Mouse (Mus musculus) cerebellum, adult 9-10 months (tissue): ENCODE measurements around the gene Ifitm1.
"Not testable (repeated sequence)": the region's sequence is repeated elsewhere in the genome, so short reads cannot be mapped to it uniquely, and the experiment has no call there.

ENCODE experiments used
- DNase-seq: peaks from one replicate; pipeline ENCODE4 v3.0.0; 2022

The Ifitm1 gene

DNA sequence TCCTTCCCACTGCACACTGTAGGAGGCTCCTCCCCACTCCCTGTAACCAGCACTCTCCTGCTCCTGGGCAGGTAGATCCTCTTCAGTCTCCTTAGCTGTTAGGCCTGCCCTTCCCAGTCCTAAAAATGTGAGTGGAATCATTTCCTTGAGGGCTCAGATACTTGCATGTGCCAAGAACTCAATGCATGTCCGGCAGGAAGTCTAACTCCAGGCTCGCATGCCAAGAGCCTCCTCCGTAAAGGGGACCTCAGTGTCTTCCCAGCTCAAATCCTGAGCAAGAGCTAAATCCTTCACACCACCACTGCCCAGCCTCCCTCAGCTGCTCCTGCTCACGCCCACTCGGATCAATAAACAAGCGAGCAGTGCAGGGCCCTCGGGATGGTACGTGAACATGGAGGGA, 16.0 kb upstream of the Ifitm1 start:
- DNase-seq, result no peak

GRCm38 (mm10) chr7:140951765-140952164, 15.3 kb upstream of the Ifitm1 start:
- no peak for DNase-seq

- no peak for DNase-seq
These were observed 14.6 kb upstream of the Ifitm1 start for GRCm38 (mm10) chr7:140952441-140952840.

GRCm38 (mm10) chr7:140953133-140953532, 13.9 kb upstream of the Ifitm1 start:
- DNase-seq, result no peak

DNA sequence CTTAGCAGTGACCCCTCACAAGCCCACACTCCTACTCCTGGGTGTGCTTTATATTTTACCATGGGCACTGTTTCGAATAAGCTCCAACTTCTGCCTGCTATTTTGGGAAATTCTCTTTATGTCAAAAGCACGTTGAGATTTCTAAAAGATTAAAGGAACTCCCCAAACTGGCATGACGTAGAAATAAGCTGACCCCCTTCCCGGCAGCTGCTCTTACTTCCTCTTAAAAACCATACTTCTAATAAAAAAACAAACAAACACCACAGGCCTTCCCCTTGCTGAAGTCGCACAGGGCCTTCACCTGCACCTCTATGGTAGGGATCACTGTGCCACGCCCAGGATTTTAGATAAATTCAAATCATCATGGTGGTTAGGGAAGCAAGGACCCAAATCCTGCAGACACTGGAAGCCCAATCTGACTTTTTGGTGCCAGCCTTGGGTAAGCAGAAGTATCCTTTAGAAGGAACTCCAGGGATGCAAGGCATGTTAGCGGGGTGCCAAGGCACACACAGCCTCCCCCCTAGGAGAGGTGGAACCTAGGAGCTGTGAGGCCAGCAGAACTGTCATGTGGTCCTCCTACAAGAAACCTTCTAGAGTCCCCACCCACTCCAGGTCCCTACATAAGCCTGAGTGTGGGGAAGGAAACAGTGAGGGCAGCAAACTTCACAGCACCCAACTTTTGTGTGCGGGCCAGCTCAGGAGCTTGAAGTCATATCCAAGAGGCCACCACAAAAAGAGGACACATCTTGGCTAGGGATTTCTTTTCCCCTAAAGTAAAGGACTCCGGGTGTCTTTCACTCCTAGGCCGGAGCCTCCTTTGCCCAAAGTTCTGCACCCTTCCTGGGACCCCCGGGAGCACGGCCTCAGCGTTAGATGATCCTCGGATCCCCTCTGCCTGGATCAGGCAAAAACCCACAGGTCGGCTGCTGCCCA, 13.0 kb upstream of the Ifitm1 start:
- DNase-seq, result no peak

DNA sequence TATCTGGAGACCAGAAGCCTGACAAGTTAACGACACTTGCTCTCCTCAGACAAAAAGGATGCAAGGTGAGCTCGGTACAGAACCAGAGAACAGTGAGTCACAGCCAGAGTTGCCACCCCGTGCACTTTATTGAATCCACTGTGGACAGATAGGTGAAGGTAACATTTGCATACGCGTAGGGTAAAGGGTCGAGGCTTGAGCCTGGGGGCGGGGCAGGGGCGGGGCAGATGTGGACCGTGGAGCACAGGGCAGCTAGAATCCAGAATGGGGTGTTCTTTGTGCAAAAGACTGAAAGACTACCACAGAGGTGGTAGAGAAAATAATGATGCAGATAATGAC, 12.3 kb upstream of the Ifitm1 start:
- no peak for DNase-seq

GRCm38 (mm10) chr7:140955342-140955741, 11.7 kb upstream of the Ifitm1 start:
- no peak for DNase-seq

DNA sequence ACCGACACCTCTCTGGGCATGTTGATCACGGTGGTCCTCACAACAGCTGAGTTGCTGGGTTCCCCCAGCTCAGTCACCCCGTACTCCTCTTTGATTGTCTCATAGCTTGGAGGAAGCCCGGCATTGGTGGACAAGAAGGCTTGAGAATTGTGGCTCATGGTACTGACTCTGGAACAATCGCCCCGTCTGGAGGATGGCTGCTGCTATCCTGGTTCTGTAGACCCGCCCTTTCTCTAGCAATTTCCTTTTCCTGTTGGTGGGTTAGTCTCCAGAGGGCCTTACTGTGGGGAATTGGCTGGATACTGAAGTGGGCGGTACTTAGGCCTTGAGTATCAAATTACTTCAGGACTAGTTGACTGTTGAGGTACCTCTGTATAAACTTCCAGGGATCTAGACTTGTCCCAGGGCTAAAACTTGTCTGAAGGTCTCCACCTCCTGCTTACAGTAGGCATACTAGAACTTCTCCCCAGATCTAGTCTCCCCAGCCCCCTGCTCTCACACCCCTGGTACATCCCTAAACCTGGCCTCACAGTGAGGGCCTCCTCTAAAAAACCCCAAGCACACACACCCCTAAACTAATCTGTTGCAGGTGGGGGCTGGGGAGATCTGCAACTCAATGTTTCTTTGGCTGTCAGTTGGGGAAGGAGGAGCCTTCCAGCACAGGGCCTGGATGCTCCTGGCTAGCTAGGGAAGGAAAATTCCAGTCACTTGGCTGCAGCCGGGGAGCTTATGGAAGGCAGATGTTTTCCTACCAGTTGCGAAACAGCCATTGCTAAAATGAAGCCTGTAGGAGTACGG, 11.1 kb upstream of the Ifitm1 start, which contains the start of the genes Gm45717 and Ifitm2:
Gene Gm45717, minus strand, starts transcription at position 180 of the 798 bp plus-strand sequence.
Gene Ifitm2, minus strand, starts transcription at position 230 of the 798 bp plus-strand sequence.
- DNase-seq, result no peak

- DNase-seq, result no peak
These were observed 10.5 kb upstream of the Ifitm1 start for GRCm38 (mm10) chr7:140956556-140956869.

DNA sequence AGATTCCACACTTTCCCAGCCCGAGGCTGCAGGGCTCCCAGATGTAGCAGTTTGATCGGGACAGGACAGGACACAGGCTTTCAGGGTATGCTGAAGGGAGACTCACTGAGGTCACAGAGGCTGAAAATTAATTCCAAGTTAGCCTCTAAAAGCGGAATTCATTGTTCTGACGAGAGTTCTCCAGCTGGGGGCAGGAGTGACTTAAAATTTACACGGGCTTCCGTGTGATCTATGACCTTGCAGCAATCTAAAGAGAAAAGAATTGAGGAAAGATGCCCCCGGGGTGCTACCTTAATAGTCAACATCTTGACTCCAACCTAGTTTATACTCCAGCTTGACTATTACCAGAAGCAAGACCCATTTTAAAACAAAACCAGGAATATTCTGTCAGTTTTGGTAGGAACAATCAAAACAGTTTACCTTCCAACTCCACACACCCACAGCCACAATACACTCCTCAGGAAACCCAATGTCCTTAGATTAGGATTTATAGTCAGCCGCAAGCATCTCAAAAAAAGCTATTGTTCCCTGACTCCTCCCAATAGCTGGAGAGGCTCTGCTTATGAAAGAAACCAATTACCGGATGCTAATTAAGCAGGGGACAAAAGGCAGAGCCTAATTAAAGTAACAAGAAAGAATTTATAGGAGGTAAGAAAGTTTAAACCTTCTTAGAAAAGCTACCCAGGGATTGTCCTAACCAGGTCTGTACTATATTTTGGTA, 7.7 kb upstream of the Ifitm1 start:
- DNase-seq, result peak; percentile 14

GRCm38 (mm10) chr7:140960026-140960425, 7.0 kb upstream of the Ifitm1 start:
- no peak for DNase-seq

DNA sequence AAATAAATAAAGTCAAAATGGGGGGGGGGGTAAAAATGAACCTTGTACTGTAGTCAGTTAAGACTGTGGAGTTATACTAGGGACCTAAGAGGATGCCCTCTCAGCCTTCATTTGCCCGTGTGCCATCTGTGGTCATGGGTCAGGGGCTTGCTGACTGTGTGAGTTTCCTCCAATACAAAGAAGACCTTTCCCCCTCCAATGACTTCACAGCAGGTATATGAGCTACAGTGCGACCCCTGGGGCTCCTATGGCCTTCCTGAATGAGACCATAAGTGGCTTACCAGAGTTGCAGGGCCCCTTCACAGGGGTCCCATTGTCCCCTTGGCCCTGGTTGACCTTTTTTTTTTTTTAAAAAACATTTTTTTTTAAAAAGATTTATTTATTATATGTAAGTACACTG, 5.6 kb upstream of the Ifitm1 start:
- DNase-seq, result no peak

DNA sequence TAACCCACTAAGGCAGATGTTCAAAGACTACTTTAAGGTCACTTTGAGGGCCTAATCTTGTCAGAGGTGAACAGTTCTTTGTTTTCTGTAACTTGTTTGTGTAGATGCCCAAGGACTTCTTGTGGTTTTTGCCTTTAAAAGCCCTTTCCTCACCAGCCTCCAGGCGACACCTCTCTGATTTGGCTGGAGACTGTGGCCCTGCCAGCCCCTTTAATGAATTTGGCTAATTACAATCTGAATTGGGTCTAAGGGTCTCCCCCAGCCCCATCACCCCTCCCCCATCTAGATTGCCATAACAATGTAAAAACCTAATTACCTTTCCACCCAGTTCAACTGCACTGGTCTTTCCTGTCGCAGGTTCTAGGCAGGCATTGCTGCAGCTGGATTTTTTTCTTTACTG, 4.3 kb upstream of the Ifitm1 start:
- DNase-seq, result no peak

- DNase-seq, result no peak
These were observed 1.0 kb downstream of the Ifitm1 start for GRCm38 (mm10) chr7:140967862-140968591.

DNA sequence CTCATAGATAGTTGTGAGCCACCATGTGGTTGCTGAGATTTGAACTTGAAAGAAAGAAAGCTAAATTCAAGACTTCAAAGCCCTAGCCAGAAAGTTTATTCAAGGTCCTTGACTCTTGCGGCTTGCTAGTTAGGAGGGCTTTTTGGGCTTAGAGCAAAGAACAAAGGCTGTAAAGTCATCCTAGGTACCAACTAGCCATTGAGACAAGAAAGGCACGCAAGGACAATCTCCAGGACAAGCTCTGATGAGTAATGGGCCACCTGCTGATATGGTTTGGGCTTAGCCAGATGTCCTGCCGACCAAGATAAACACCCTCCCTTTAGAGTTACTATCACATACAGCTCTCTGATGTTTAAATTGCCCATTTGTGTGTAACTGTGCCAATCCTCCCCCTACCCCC, 1.7 kb downstream of the Ifitm1 start:
- not testable (repeated sequence) for DNase-seq

DNA sequence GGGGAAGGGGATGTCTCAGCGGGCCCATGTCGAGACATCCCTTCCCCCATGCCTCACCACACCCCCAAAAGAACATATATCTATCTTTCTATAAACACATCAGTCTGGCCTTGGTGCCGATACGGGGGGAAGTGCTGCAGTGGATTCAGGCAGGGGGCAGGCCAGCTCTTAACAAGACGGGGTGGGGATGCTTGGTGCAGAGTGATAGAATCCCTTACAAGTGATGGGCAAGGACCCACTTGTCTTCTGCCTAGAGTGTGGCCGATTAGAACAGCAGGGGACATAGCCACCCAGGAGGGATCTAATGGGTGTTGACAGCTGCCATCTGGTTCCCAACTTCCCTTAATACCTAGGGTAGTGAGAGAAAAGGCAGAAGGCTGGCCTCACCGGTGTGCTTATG, 3.9 kb downstream of the Ifitm1 start:
- no peak for DNase-seq

GRCm38 (mm10) chr7:140971479-140972171, 4.6 kb downstream of the Ifitm1 start:
- DNase-seq, result no peak

- no peak for DNase-seq
These were observed 6.6 kb downstream of the Ifitm1 start for GRCm38 (mm10) chr7:140973396-140974165.

DNA sequence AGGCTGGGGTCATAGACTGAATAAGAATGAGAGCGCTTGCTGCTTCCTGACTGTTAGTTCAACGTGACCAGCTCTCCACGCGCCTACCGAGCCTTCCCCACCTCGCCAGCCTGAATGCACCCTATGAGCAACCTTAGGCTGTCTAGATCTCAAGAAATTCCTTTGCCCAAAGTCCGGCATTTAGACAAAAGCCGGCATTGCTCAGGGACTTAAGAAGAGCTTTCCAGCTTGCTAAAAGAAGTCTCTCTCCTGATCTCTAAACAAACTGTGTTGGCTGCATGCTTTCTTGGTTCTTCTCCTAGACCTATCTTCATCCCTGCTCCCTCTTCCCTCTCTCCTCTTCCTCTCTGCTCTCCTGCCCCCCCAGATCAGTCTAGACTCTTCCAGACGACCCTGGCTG, 7.9 kb downstream of the Ifitm1 start:
- no peak for DNase-seq

- no peak for DNase-seq
These were observed 8.4 kb downstream of the Ifitm1 start for GRCm38 (mm10) chr7:140975465-140975864.

DNA sequence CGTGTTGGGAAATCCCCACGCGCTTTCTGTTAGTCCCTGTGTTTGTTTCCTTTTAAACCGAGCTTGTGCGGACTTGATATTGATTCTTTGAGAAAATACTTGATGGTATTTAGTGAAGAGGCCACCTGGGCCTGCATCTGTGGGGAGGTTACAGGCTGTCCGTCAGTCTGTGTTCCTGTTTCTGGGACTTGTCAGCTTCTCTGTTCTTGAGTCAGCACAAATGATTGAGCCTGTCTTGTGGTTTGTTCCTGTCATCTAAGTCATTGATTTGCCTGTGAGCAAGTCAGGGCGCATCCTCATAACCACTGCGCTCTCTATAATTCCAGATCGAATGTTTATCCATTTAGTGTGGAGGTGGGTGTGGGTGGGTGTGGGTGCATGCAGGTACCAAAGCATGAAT, 9.7 kb downstream of the Ifitm1 start:
- not testable (repeated sequence) for DNase-seq
